16 mouse cellular contexts compared by ENCODE assay signal in the genomic region with DNA sequence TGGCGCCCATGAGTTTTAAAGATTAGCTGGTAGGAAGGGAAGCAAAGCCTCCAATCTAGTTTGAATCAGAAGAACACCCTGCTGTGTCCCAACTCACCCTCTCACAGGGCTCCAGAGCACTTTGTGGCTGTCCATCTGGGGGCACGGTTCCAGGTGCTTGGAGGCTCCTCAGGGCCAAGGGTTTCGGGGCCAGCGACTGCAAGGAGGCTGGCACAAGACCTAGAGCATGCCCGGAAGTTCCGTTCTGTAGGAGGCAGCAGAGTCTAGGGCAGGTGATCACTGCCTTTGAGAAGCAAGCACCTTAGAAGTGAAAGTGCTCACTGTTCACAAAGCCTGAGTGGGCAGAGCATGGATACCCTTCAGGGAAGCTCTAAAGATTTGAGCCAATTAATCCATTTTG.
DNase-seq lines count a peak whose midpoint lies in the region; ATAC-seq and TF ChIP-seq lines count a peak whose summit lies in the region.
"Had no signal": no experiment of that assay in that cellular context is flagged by ENCODE, and none has a peak within 500 bp of the region (broad histone marks: within the 10 kb centered on the region; RNA-seq: fewer than 3 reads in every experiment).

No protein-coding gene starts in this region.

- no peak for TF ChIP-seq EP300 in heart, adult 2 months (IDR thresholded peaks at IDR 0.05; ENCODE audit: insufficient read depth, low read depth, low read length)
- no peak for TF ChIP-seq EP300 in lung, postnatal 0 days (IDR thresholded peaks at IDR 0.05)
- TF ChIP-seq EP300 in stomach, postnatal 0 days (optimal IDR thresholded peaks at IDR 0.05) = no peak

- TF ChIP-seq CTCF in heart, adult 2 months (IDR thresholded peaks at IDR 0.05) = peak; percentile 37
- no peak for TF ChIP-seq CTCF in liver, adult 2 months (IDR thresholded peaks at IDR 0.05; ENCODE audit: low read depth, low read length)
- peak; percentile 20; the same call in 1 of the 2 replicates for TF ChIP-seq CTCF in lung, postnatal 0 days (IDR thresholded peaks at IDR 0.05)
- TF ChIP-seq CTCF in stomach, postnatal 0 days (IDR thresholded peaks at IDR 0.05; ENCODE audit: low read depth) = peak; percentile 42

- no peaks in the 10 kb centered on the region for H3K79me2 ChIP-seq in heart, adult 2 months (replicated peaks; ENCODE audit: control insufficient read depth, insufficient read depth, low read length)
- H3K79me2 ChIP-seq in liver, adult 2 months (ENCODE audit: control insufficient read depth, insufficient read depth, low read length) = no peaks in the 10 kb centered on the region

- H3K9ac ChIP-seq in heart, adult 2 months (ENCODE audit: low read depth, low read length) = no peak overlapping the region
- H3K9ac ChIP-seq in heart, embryonic 12.5 days = no peak overlapping the region
- H3K9ac ChIP-seq in liver, adult 2 months (ENCODE audit: low read depth, low read length) = no peak overlapping the region
- no peak overlapping the region for H3K9ac ChIP-seq in liver, embryonic 12.5 days
- H3K9ac ChIP-seq in lung, postnatal 0 days (replicated peaks; ENCODE audit: low read depth) = no peak overlapping the region
- no peak overlapping the region for H3K9ac ChIP-seq in stomach, postnatal 0 days (ENCODE audit: low read length)
- H3K9ac ChIP-seq: embryonic facial prominence, embryonic 13.5 days; hindbrain, embryonic 14.5 days; liver, embryonic 15.5 days; midbrain, embryonic 15.5 days; neural tube, embryonic 12.5 days had no signal

- 80% methylated on average over 6 of the region's 6 CpGs for WGBS in heart, adult 2 months
- WGBS in heart, embryonic 12.5 days = 85% methylated on average over 6 of the region's 6 CpGs
- WGBS in liver, adult 2 months = 84% methylated on average over 6 of the region's 6 CpGs
- WGBS in liver, embryonic 12.5 days (ENCODE audit: insufficient replicate concordance) = 72% methylated on average over 6 of the region's 6 CpGs
- WGBS in lung, postnatal 0 days = 76% methylated on average over 6 of the region's 6 CpGs
- WGBS in stomach, postnatal 0 days = 85% methylated on average over 6 of the region's 6 CpGs

- no peak overlapping the region for H3K4me3 ChIP-seq in heart, adult 2 months
- no peak overlapping the region for H3K4me3 ChIP-seq in heart, embryonic 12.5 days
- no peak overlapping the region for H3K4me3 ChIP-seq in liver, adult 2 months (ENCODE audit: insufficient read depth, low read depth, low read length)
- H3K4me3 ChIP-seq in liver, embryonic 12.5 days = no peak overlapping the region
- H3K4me3 ChIP-seq in lung, postnatal 0 days (ENCODE audit: low read depth, low read length) = no peak overlapping the region
- no peak overlapping the region for H3K4me3 ChIP-seq in stomach, postnatal 0 days (ENCODE audit: low read depth, low read length)
- H3K4me3 ChIP-seq: embryonic facial prominence, embryonic 13.5 days; liver, embryonic 15.5 days; midbrain, embryonic 15.5 days; neural tube, embryonic 12.5 days had no signal

- no peak for DNase-seq in heart, adult 2 months
- no peak for DNase-seq in liver, adult 2 months (ENCODE audit: extremely low read depth, low read depth, low spot score)
- DNase-seq in lung, postnatal 0 days (ENCODE audit: low spot score) = no peak
- DNase-seq in stomach, postnatal 0 days (ENCODE audit: low spot score) = no peak
- no peak for DNase-seq in cerebellum, postnatal 10 days
- no peak for DNase-seq in adrenal gland, adult 18-20 months (ENCODE audit: low spot score in 2 of 2)
- DNase-seq: cerebellum, postnatal 25 days had no signal

- no peak for ATAC-seq in heart, embryonic 12.5 days (ENCODE audit: insufficient number of reproducible peaks, low FRiP score)
- ATAC-seq in liver, embryonic 12.5 days = no peak
- ATAC-seq in lung, postnatal 0 days = no peak
- ATAC-seq in stomach, postnatal 0 days (ENCODE audit: low FRiP score, low TSS enrichment) = no peak
- ATAC-seq: activated CD4-positive, CD25-positive, alpha-beta regulatory T cell, adult 4 months; forebrain, embryonic 14.5 days; midbrain, embryonic 15.5 days had no signal

- H3K27me3 ChIP-seq in heart, adult 2 months (ENCODE audit: control insufficient read depth, insufficient read depth, low read length) = no peaks in the 10 kb centered on the region
- peaks cover 15% of the 10 kb centered on the region; the same call in 1 of the 2 replicates for H3K27me3 ChIP-seq in heart, embryonic 12.5 days (replicated peaks)
- H3K27me3 ChIP-seq in liver, adult 2 months (ENCODE audit: control insufficient read depth, insufficient read depth, low read length) = no peaks in the 10 kb centered on the region
- no peaks in the 10 kb centered on the region for H3K27me3 ChIP-seq in liver, embryonic 12.5 days (replicated peaks)
- no peaks in the 10 kb centered on the region for H3K27me3 ChIP-seq in lung, postnatal 0 days (replicated peaks; ENCODE audit: insufficient read depth, low read length)
- H3K27me3 ChIP-seq in stomach, postnatal 0 days (ENCODE audit: control insufficient read depth, insufficient read depth, low read length) = no peaks in the 10 kb centered on the region
- H3K27me3 ChIP-seq: embryonic facial prominence, embryonic 13.5 days; liver, embryonic 15.5 days; midbrain, embryonic 15.5 days; neural tube, embryonic 12.5 days had no signal

- no peak overlapping the region for H3K4me2 ChIP-seq in heart, embryonic 12.5 days
- no peak overlapping the region for H3K4me2 ChIP-seq in liver, embryonic 12.5 days
- no peak overlapping the region for H3K4me2 ChIP-seq in lung, postnatal 0 days (replicated peaks; ENCODE audit: low read depth, low read length)
- no peak overlapping the region for H3K4me2 ChIP-seq in stomach, postnatal 0 days (replicated peaks; ENCODE audit: low read depth)
- H3K4me2 ChIP-seq: embryonic facial prominence, embryonic 13.5 days; hindbrain, embryonic 14.5 days; liver, embryonic 15.5 days; midbrain, embryonic 15.5 days; neural tube, embryonic 12.5 days had no signal

- intact Hi-C loops in heart, adult 2 months (cut with DNase I) = loop anchor here (1.0 to 5.0 kb wide), 3 partner anchors 32 to 68 kb away; a partner anchor contains a TSS

- H3K4me1 ChIP-seq in heart, adult 2 months (ENCODE audit: control insufficient read depth, insufficient read depth, low read length) = peaks cover 20% of the 10 kb centered on the region
- peaks cover 22% of the 10 kb centered on the region for H3K4me1 ChIP-seq in heart, embryonic 12.5 days (replicated peaks)
- H3K4me1 ChIP-seq in liver, adult 2 months (ENCODE audit: control insufficient read depth, insufficient read depth, low read length) = no peaks in the 10 kb centered on the region
- H3K4me1 ChIP-seq in liver, embryonic 12.5 days = no peaks in the 10 kb centered on the region
- peaks cover 2% of the 10 kb centered on the region; the same call in 1 of the 2 replicates for H3K4me1 ChIP-seq in lung, postnatal 0 days (ENCODE audit: insufficient read depth, low read depth, low read length)
- H3K4me1 ChIP-seq in stomach, postnatal 0 days (replicated peaks; ENCODE audit: control insufficient read depth, insufficient read depth) = 0 out of 2 replicates have a peak, but pooled peaks cover 2% of the 10 kb centered on the region
- H3K4me1 ChIP-seq: embryonic facial prominence, embryonic 13.5 days; midbrain, embryonic 15.5 days; neural tube, embryonic 12.5 days had no signal

- no peak for TF ChIP-seq POLR2A in heart, adult 2 months (IDR thresholded peaks at IDR 0.05; ENCODE audit: insufficient read depth, low read depth, low read length)
- TF ChIP-seq POLR2A in liver, adult 2 months (IDR thresholded peaks at IDR 0.05; ENCODE audit: extremely low read depth, insufficient read depth, low read length) = no peak

- peaks cover 2% of the 10 kb centered on the region for H3K36me3 ChIP-seq in heart, adult 2 months (ENCODE audit: control insufficient read depth, insufficient read depth, low read length)
- no peaks in the 10 kb centered on the region for H3K36me3 ChIP-seq in heart, embryonic 12.5 days
- no peaks in the 10 kb centered on the region for H3K36me3 ChIP-seq in liver, adult 2 months (ENCODE audit: control insufficient read depth, insufficient read depth, low read length)
- no peaks in the 10 kb centered on the region for H3K36me3 ChIP-seq in liver, embryonic 12.5 days
- H3K36me3 ChIP-seq in lung, postnatal 0 days (ENCODE audit: insufficient read depth, low read length) = no peaks in the 10 kb centered on the region
- H3K36me3 ChIP-seq in stomach, postnatal 0 days (ENCODE audit: control insufficient read depth, insufficient read depth, low read length) = no peaks in the 10 kb centered on the region
- H3K36me3 ChIP-seq: embryonic facial prominence, embryonic 13.5 days; liver, embryonic 15.5 days; midbrain, embryonic 15.5 days; neural tube, embryonic 12.5 days had no signal

- no peaks in the 10 kb centered on the region for H3K9me3 ChIP-seq in heart, embryonic 12.5 days (replicated peaks)
- H3K9me3 ChIP-seq in liver, embryonic 12.5 days (replicated peaks) = no peaks in the 10 kb centered on the region
- H3K9me3 ChIP-seq in lung, postnatal 0 days (ENCODE audit: low read length) = no peaks in the 10 kb centered on the region
- H3K9me3 ChIP-seq in stomach, postnatal 0 days (ENCODE audit: control insufficient read depth, low read length) = no peaks in the 10 kb centered on the region
- H3K9me3 ChIP-seq: embryonic facial prominence, embryonic 13.5 days; liver, embryonic 15.5 days; midbrain, embryonic 15.5 days; neural tube, embryonic 12.5 days had no signal

- peak overlapping the region; percentile 72 for H3K27ac ChIP-seq in heart, adult 2 months
- H3K27ac ChIP-seq in heart, embryonic 12.5 days (ENCODE audit: poor library complexity, severe bottlenecking) = no peak overlapping the region
- H3K27ac ChIP-seq in liver, adult 2 months (replicated peaks; ENCODE audit: insufficient read depth, low read depth, low read length) = peak overlapping the region; percentile 8; the same call in 1 of the 2 replicates
- no peak overlapping the region for H3K27ac ChIP-seq in liver, embryonic 12.5 days
- H3K27ac ChIP-seq in lung, postnatal 0 days (ENCODE audit: low read length) = peak overlapping the region; percentile 85
- 0 out of 2 replicates have a peak overlapping the region, but pooled peaks have one; percentile 45 for H3K27ac ChIP-seq in stomach, postnatal 0 days (replicated peaks)
- H3K27ac ChIP-seq: embryonic facial prominence, embryonic 13.5 days; hindbrain, embryonic 14.5 days; liver, embryonic 15.5 days; midbrain, embryonic 15.5 days; neural tube, embryonic 12.5 days had no signal

Comparison
In these comparisons a context has a peak if more than half of its experiments do, and no peak if none do; other contexts are left out.
1. H3K27ac ChIP-seq: peak in heart, adult 2 months (single experiment), liver, adult 2 months (single experiment), lung, postnatal 0 days (single experiment) and stomach, postnatal 0 days (single experiment); none in heart, embryonic 12.5 days (single experiment) and liver, embryonic 12.5 days (single experiment).